Mouse (Mus musculus): Measurements from ENCODE around the gene Ube4b. TPM values are rescaled to one million over a fixed set of nuclear protein-coding genes. Genes with fewer than 3 reads are reported as not detected.
A peak's percentile ranks its signal among the peaks of the same experiment; 100 is the strongest.
"Not testable (repeated sequence)": the region's sequence is repeated elsewhere in the genome, so short reads cannot be mapped to it uniquely, and the experiment has no call there.

Ube4b gene
- polyA plus RNA-seq, 1 experiment: 36.5 TPM

- Histone ChIP-seq H3K27ac (ENCODE audit: control insufficient read depth, insufficient read depth, low read depth, low read length) (no peak overlapping the region), H3K36me3 (ENCODE audit: control insufficient read depth, insufficient read depth, low read length) (no peaks in the 10 kb centered on the region), H3K4me1 (ENCODE audit: control insufficient read depth, insufficient read depth, low read length) (peaks cover 4% of the 10 kb centered on the region), H3K27me3 (ENCODE audit: control insufficient read depth, insufficient read depth, low read length) (no peaks in the 10 kb centered on the region), H3K4me3 (ENCODE audit: control insufficient read depth, low read depth, low read length) (no peak overlapping the region)
- TF ChIP-seq CTCF (IDR thresholded peaks at IDR 0.05; ENCODE audit: control insufficient read depth, insufficient read depth, insufficient replicate concordance, low read depth, low read length) (no peak), POLR2A (IDR thresholded peaks at IDR 0.05; ENCODE audit: control insufficient read depth, low read depth, low read length) (no peak)
Measured at GRCm38 (mm10) chr4:149459425-149459824, 32.9 kb upstream of the Ube4b start.

GRCm38 (mm10) chr4:149458526-149458925 lies 32.0 kb upstream of the Ube4b start:
- Histone ChIP-seq H3K27ac (ENCODE audit: control insufficient read depth, insufficient read depth, low read depth, low read length) (no peak overlapping the region), H3K4me1 (ENCODE audit: control insufficient read depth, insufficient read depth, low read length) (peaks cover 4% of the 10 kb centered on the region), H3K4me3 (ENCODE audit: control insufficient read depth, low read depth, low read length) (no peak overlapping the region), H3K27me3 (ENCODE audit: control insufficient read depth, insufficient read depth, low read length) (no peaks in the 10 kb centered on the region), H3K36me3 (ENCODE audit: control insufficient read depth, insufficient read depth, low read length) (no peaks in the 10 kb centered on the region)
- no peak for TF ChIP-seq CTCF (IDR thresholded peaks at IDR 0.05; ENCODE audit: control insufficient read depth, insufficient read depth, insufficient replicate concordance, low read depth, low read length)
- TF ChIP-seq POLR2A (IDR thresholded peaks at IDR 0.05; ENCODE audit: control insufficient read depth, low read depth, low read length): no peak

- no peaks in the 10 kb centered on the region for H3K36me3 ChIP-seq (ENCODE audit: control insufficient read depth, insufficient read depth, low read length)
- H3K4me1 ChIP-seq (ENCODE audit: control insufficient read depth, insufficient read depth, low read length): peaks cover 4% of the 10 kb centered on the region
- no peaks in the 10 kb centered on the region for H3K27me3 ChIP-seq (ENCODE audit: control insufficient read depth, insufficient read depth, low read length)
- H3K27ac ChIP-seq (ENCODE audit: control insufficient read depth, insufficient read depth, low read depth, low read length): no peak overlapping the region
- TF ChIP-seq CTCF (IDR thresholded peaks at IDR 0.05; ENCODE audit: control insufficient read depth, insufficient read depth, insufficient replicate concordance, low read depth, low read length) (no peak), POLR2A (IDR thresholded peaks at IDR 0.05; ENCODE audit: control insufficient read depth, low read depth, low read length) (no peak)
- no peak overlapping the region for H3K4me3 ChIP-seq (ENCODE audit: control insufficient read depth, low read depth, low read length)
Measured at GRCm38 (mm10) chr4:149457831-149458430, 31.4 kb upstream of the Ube4b start.

- peak overlapping the region; percentile 29; the same call in 1 of the 2 replicates for H3K4me3 ChIP-seq (ENCODE audit: control insufficient read depth, low read depth, low read length)
- H3K27me3 ChIP-seq (ENCODE audit: control insufficient read depth, insufficient read depth, low read length); H3K27ac ChIP-seq (ENCODE audit: control insufficient read depth, insufficient read depth, low read depth, low read length); H3K4me1 ChIP-seq (ENCODE audit: control insufficient read depth, insufficient read depth, low read length); H3K36me3 ChIP-seq (ENCODE audit: control insufficient read depth, insufficient read depth, low read length): not testable (repeated sequence)
Measured at GRCm38 (mm10) chr4:149457163-149457562, 30.6 kb upstream of the Ube4b start.

GRCm38 (mm10) chr4:149454879-149455278 lies 28.3 kb upstream of the Ube4b start, which contains the start of gene Rbp7:
TSS of gene Rbp7 (minus strand) at chr4:149454978.
- Histone ChIP-seq H3K27me3 (ENCODE audit: control insufficient read depth, insufficient read depth, low read length) (no peaks in the 10 kb centered on the region), H3K36me3 (ENCODE audit: control insufficient read depth, insufficient read depth, low read length) (no peaks in the 10 kb centered on the region), H3K4me1 (ENCODE audit: control insufficient read depth, insufficient read depth, low read length) (peaks cover 3% of the 10 kb centered on the region; the same call in 1 of the 2 replicates), H3K4me3 (ENCODE audit: control insufficient read depth, low read depth, low read length) (no peak within 1 kb of the TSS), H3K27ac (ENCODE audit: control insufficient read depth, insufficient read depth, low read depth, low read length) (no peak within 1 kb of the TSS)
- TF ChIP-seq POLR2A (IDR thresholded peaks at IDR 0.05; ENCODE audit: control insufficient read depth, low read depth, low read length) (no peak), CTCF (IDR thresholded peaks at IDR 0.05; ENCODE audit: control insufficient read depth, insufficient read depth, insufficient replicate concordance, low read depth, low read length) (no peak)

- Histone ChIP-seq H3K4me1 (ENCODE audit: control insufficient read depth, insufficient read depth, low read length) (peaks cover 3% of the 10 kb centered on the region; the same call in 1 of the 2 replicates), H3K27ac (ENCODE audit: control insufficient read depth, insufficient read depth, low read depth, low read length) (no peak overlapping the region), H3K4me3 (ENCODE audit: control insufficient read depth, low read depth, low read length) (no peak overlapping the region), H3K27me3 (ENCODE audit: control insufficient read depth, insufficient read depth, low read length) (no peaks in the 10 kb centered on the region), H3K36me3 (ENCODE audit: control insufficient read depth, insufficient read depth, low read length) (no peaks in the 10 kb centered on the region)
- TF ChIP-seq CTCF (IDR thresholded peaks at IDR 0.05; ENCODE audit: control insufficient read depth, insufficient read depth, insufficient replicate concordance, low read depth, low read length): no peak
Measured at GRCm38 (mm10) chr4:149454263-149454662, 27.7 kb upstream of the Ube4b start.

- no peak overlapping the region for H3K27ac ChIP-seq (ENCODE audit: control insufficient read depth, insufficient read depth, low read depth, low read length)
- H3K4me1 ChIP-seq (ENCODE audit: control insufficient read depth, insufficient read depth, low read length): peaks cover 3% of the 10 kb centered on the region; the same call in 1 of the 2 replicates
- H3K36me3 ChIP-seq (ENCODE audit: control insufficient read depth, insufficient read depth, low read length): no peaks in the 10 kb centered on the region
- no peak overlapping the region for H3K4me3 ChIP-seq (ENCODE audit: control insufficient read depth, low read depth, low read length)
- no peaks in the 10 kb centered on the region for H3K27me3 ChIP-seq (ENCODE audit: control insufficient read depth, insufficient read depth, low read length)
- TF ChIP-seq CTCF (IDR thresholded peaks at IDR 0.05; ENCODE audit: control insufficient read depth, insufficient read depth, insufficient replicate concordance, low read depth, low read length): peak; percentile 61; the same call in 1 of the 2 replicates
- no peak for TF ChIP-seq POLR2A (IDR thresholded peaks at IDR 0.05; ENCODE audit: control insufficient read depth, low read depth, low read length)
Measured at GRCm38 (mm10) chr4:149453656-149454055, 27.1 kb upstream of the Ube4b start.

- Histone ChIP-seq H3K27ac (ENCODE audit: control insufficient read depth, insufficient read depth, low read depth, low read length) (no peak overlapping the region), H3K36me3 (ENCODE audit: control insufficient read depth, insufficient read depth, low read length) (no peaks in the 10 kb centered on the region), H3K27me3 (ENCODE audit: control insufficient read depth, insufficient read depth, low read length) (no peaks in the 10 kb centered on the region), H3K4me1 (ENCODE audit: control insufficient read depth, insufficient read depth, low read length) (no peaks in the 10 kb centered on the region; the same call in 1 of the 2 replicates), H3K4me3 (ENCODE audit: control insufficient read depth, low read depth, low read length) (no peak overlapping the region)
- no peak for TF ChIP-seq CTCF (IDR thresholded peaks at IDR 0.05; ENCODE audit: control insufficient read depth, insufficient read depth, insufficient replicate concordance, low read depth, low read length)
- no peak for TF ChIP-seq POLR2A (IDR thresholded peaks at IDR 0.05; ENCODE audit: control insufficient read depth, low read depth, low read length)
Measured at GRCm38 (mm10) chr4:149450636-149451035, 24.1 kb upstream of the Ube4b start.
